Mouse (Mus musculus) stomach, postnatal 0 days (tissue): ENCODE measurements around the gene Tcaf3.

Source experiments
- CTCF ChIP-seq: IDR thresholded peaks from 2 replicates; pipeline ENCODE4 v1.5.1; 2016; ENCODE audit warnings: antibody characterized with exemption, low read depth, mild to moderate bottlenecking, moderate library complexity
- EP300 ChIP-seq: optimal IDR thresholded peaks from 2 replicates; pipeline ENCODE3; 2016; ENCODE audit warnings: antibody characterized with exemption

DNA sequence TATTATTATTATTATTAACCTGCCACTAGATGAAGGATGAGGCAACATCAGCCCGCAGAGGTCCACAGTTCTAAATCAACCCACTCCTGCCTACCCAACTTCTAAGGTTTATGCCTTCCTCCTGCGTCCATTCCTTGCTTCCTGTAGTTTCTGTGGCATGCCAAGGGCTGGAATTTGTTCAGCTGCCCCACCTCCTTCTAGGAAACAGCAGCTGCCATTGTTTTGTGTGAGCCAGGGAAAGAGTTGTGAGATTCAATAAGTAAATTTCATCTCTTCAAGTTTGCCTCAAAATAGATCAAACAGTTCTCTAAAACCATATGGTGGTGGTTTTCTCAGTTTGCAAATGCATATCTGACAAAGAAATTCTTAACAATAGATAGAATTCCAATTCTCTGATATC lies 29.3 kb downstream of the Tcaf3 start:
- TF ChIP-seq CTCF (no peak), EP300 (no peak)
